Mouse (Mus musculus): ENCODE results near the gene Hspa1b. TPM values are rescaled to one million over a fixed set of nuclear protein-coding genes. Genes with fewer than 3 reads are reported as not detected.
"Not testable (repeated sequence)": the region's sequence is repeated elsewhere in the genome, so short reads cannot be mapped to it uniquely, and the experiment has no call there.

Hspa1b gene
- polyA plus RNA-seq, 1 experiment: 17.1 TPM

- no peak overlapping the region for H3K27ac ChIP-seq (ENCODE audit: insufficient read depth, low read depth, low read length)
- no peaks in the 10 kb centered on the region for H3K4me1 ChIP-seq (ENCODE audit: control insufficient read depth, insufficient read depth, insufficient read length, low read length)
- no peak overlapping the region for H3K4me3 ChIP-seq (ENCODE audit: low read depth, low read length)
- no peaks in the 10 kb centered on the region for H3K36me3 ChIP-seq (ENCODE audit: control insufficient read depth, insufficient read depth, low read length)
- no peak for TF ChIP-seq POLR2A (IDR thresholded peaks at IDR 0.05; ENCODE audit: low read depth, low read length)
- WGBS: 35% methylated on average over 5 of the region's 5 CpGs
- peaks cover 5% of the 10 kb centered on the region; the same call in 1 of the 2 replicates for H3K27me3 ChIP-seq (ENCODE audit: control insufficient read depth, insufficient read depth, low read length)
Observed at GRCm38 (mm10) chr17:34965627-34966026, 6.6 kb upstream of the Hspa1b start.

DNA sequence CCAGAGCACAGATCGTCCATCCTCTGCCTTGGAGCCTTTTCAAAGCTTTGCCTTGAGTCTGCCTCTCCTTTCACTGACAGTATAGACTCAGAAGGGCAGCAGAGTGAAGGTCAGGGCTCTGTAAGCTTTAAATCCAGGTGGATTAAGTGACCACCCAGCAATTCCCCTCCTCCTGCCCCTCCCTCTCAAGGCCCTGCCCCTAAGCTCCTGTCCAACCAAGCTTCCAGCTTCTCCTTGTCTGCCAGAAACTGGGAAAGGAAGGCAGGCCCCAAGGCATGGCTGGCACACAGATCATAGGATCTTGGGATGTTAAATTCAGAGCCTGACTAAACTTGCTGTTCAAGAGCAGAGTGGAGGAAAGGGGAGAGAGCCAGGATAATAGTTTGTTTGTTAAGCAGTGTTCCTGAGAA, 5.6 kb upstream of the Hspa1b start:
- WGBS: 33% methylated on average over 1 of the region's 1 CpGs
- no peak overlapping the region for H3K4me3 ChIP-seq (ENCODE audit: low read depth, low read length)
- H3K27ac ChIP-seq (ENCODE audit: insufficient read depth, low read depth, low read length): no peak overlapping the region

DNA sequence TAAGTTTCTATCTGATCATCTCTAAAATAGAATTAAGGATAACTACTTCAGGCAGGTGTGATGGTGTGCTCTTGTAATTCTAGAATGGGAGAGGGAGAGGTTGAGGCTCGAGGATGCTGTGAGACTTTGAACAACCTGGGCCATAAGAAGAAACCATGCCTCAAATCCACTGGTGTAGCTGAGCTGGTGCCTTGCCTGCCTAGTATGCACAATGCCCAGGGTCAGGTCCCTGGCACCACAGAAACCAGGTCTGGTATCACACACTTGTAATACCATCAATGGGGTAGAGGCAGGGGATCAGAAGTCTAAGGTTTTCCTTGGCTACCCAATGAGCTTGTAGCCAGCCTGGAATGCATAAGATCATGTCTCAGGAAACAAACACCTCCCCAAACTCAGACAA, 3.8 kb upstream of the Hspa1b start:
- H3K27ac ChIP-seq (ENCODE audit: insufficient read depth, low read depth, low read length): no peak overlapping the region; the same call in 1 of the 2 replicates
- 65% methylated on average over 1 of the region's 1 CpGs for WGBS
- H3K4me1 ChIP-seq (ENCODE audit: control insufficient read depth, insufficient read depth, insufficient read length, low read length): no peaks in the 10 kb centered on the region
- TF ChIP-seq POLR2A (IDR thresholded peaks at IDR 0.05; ENCODE audit: low read depth, low read length) (no peak), CTCF (IDR thresholded peaks at IDR 0.05; ENCODE audit: extremely low read depth, insufficient read length, insufficient replicate concordance, low read depth, low read length) (no peak)
- no peaks in the 10 kb centered on the region for H3K27me3 ChIP-seq (ENCODE audit: control insufficient read depth, insufficient read depth, low read length)
- H3K36me3 ChIP-seq (ENCODE audit: control insufficient read depth, insufficient read depth, low read length): no peaks in the 10 kb centered on the region
- no peak overlapping the region for H3K4me3 ChIP-seq (ENCODE audit: low read depth, low read length)

More for the DNA sequence above, 5.6 kb upstream of the Hspa1b start:
- no peaks in the 10 kb centered on the region for H3K36me3 ChIP-seq (ENCODE audit: control insufficient read depth, insufficient read depth, low read length)
- TF ChIP-seq POLR2A (IDR thresholded peaks at IDR 0.05; ENCODE audit: low read depth, low read length) (no peak), CTCF (IDR thresholded peaks at IDR 0.05; ENCODE audit: extremely low read depth, insufficient read length, insufficient replicate concordance, low read depth, low read length) (no peak)
- H3K4me1 ChIP-seq (ENCODE audit: control insufficient read depth, insufficient read depth, insufficient read length, low read length): no peaks in the 10 kb centered on the region
- H3K27me3 ChIP-seq (ENCODE audit: control insufficient read depth, insufficient read depth, low read length): peaks cover 5% of the 10 kb centered on the region; the same call in 1 of the 2 replicates

GRCm38 (mm10) chr17:34962125-34962524, 3.1 kb upstream of the Hspa1b start:
- TF ChIP-seq POLR2A (IDR thresholded peaks at IDR 0.05; ENCODE audit: low read depth, low read length) (no peak), CTCF (IDR thresholded peaks at IDR 0.05; ENCODE audit: extremely low read depth, insufficient read length, insufficient replicate concordance, low read depth, low read length) (no peak)
- H3K27ac ChIP-seq (ENCODE audit: insufficient read depth, low read depth, low read length): peak overlapping the region; percentile 32; the same call in 1 of the 2 replicates

GRCm38 (mm10) chr17:34960702-34961493, 1.9 kb upstream of the Hspa1b start:
- Histone ChIP-seq H3K27me3 (ENCODE audit: control insufficient read depth, insufficient read depth, low read length) (no peaks in the 10 kb centered on the region), H3K4me1 (ENCODE audit: control insufficient read depth, insufficient read depth, insufficient read length, low read length) (0 out of 2 replicates have a peak, but pooled peaks cover 2% of the 10 kb centered on the region), H3K4me3 (ENCODE audit: low read depth, low read length) (no peak overlapping the region), H3K36me3 (ENCODE audit: control insufficient read depth, insufficient read depth, low read length) (no peaks in the 10 kb centered on the region), H3K27ac (ENCODE audit: insufficient read depth, low read depth, low read length) (peak overlapping the region; percentile 80)
- TF ChIP-seq CTCF (IDR thresholded peaks at IDR 0.05; ENCODE audit: extremely low read depth, insufficient read length, insufficient replicate concordance, low read depth, low read length) (no peak), POLR2A (IDR thresholded peaks at IDR 0.05; ENCODE audit: low read depth, low read length) (no peak)

More at GRCm38 (mm10) chr17:34962125-34962524, 3.1 kb upstream of the Hspa1b start:
- no peaks in the 10 kb centered on the region for H3K4me1 ChIP-seq (ENCODE audit: control insufficient read depth, insufficient read depth, insufficient read length, low read length)
- no peak overlapping the region for H3K4me3 ChIP-seq (ENCODE audit: low read depth, low read length)
- no peaks in the 10 kb centered on the region for H3K36me3 ChIP-seq (ENCODE audit: control insufficient read depth, insufficient read depth, low read length)
- H3K27me3 ChIP-seq (ENCODE audit: control insufficient read depth, insufficient read depth, low read length): no peaks in the 10 kb centered on the region
- 47% methylated on average over 3 of the region's 3 CpGs for WGBS

DNA sequence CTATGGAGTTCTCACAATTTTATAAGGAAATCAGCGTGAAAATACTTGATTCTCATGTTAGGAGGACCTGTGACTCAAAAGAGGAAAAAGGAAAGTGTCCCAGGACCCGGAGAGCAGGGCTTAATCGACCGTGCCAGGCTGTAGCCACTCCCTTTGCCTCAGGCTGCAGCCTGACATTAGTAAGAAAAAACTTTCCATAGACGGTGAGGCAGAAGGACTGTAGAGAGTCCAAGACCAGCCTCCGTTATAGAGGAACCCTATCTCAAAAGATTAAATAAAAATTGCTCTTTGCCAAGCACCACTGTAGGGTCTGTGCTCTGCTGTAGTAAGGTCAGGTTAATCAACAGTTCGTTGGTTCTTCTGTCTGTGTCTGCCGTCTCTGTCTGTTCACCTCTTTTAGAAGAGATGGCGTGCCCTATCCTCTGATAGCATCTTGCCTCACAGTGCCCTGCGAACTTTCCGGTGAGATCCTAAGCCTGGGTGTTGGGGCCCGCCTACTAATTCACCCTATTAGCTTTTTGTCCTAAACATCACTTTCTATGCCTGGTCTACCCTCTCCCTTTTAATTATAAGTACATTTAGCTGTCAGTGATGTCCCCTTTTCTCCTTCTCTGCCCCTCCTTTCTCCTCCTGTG, 960 bp upstream of the Hspa1b start:
- TF ChIP-seq POLR2A (IDR thresholded peaks at IDR 0.05; ENCODE audit: low read depth, low read length): no peak
- no peak for TF ChIP-seq CTCF (IDR thresholded peaks at IDR 0.05; ENCODE audit: extremely low read depth, insufficient read length, insufficient replicate concordance, low read depth, low read length)
- Histone ChIP-seq H3K36me3 (ENCODE audit: control insufficient read depth, insufficient read depth, low read length) (no peaks in the 10 kb centered on the region), H3K4me1 (ENCODE audit: control insufficient read depth, insufficient read depth, insufficient read length, low read length) (0 out of 2 replicates have a peak, but pooled peaks cover 2% of the 10 kb centered on the region), H3K27ac (ENCODE audit: insufficient read depth, low read depth, low read length) (peak overlapping the region; percentile 96), H3K27me3 (ENCODE audit: control insufficient read depth, insufficient read depth, low read length) (no peaks in the 10 kb centered on the region), H3K4me3 (ENCODE audit: low read depth, low read length) (peak overlapping the region; percentile 77)
- WGBS: 7% methylated on average over 12 of the region's 12 CpGs

DNA sequence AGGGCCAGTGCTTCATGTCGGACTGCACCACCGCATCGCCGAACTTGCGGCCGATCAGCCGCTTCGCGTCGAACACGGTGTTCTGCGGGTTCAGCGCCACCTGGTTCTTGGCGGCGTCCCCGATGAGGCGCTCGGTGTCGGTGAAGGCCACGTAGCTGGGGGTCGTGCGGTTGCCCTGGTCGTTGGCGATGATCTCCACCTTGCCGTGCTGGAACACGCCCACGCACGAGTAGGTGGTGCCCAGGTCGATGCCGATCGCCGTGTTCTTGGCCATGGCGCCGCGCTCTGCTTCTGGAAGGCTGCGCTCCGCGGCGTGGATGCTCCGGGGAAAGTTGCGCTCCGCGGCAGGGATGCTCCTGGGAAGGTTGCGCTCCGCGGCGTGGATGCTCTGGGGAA, 306 bp downstream of the Hspa1b start:
- not testable (repeated sequence) for H3K27me3 ChIP-seq (ENCODE audit: control insufficient read depth, insufficient read depth, low read length); H3K36me3 ChIP-seq (ENCODE audit: control insufficient read depth, insufficient read depth, low read length); H3K27ac ChIP-seq (ENCODE audit: insufficient read depth, low read depth, low read length); H3K4me1 ChIP-seq (ENCODE audit: control insufficient read depth, insufficient read depth, insufficient read length, low read length)
- 1% methylated on average over 37 of the region's 47 CpGs for WGBS
- peak overlapping the region; percentile 62 for H3K4me3 ChIP-seq (ENCODE audit: low read depth, low read length)

DNA sequence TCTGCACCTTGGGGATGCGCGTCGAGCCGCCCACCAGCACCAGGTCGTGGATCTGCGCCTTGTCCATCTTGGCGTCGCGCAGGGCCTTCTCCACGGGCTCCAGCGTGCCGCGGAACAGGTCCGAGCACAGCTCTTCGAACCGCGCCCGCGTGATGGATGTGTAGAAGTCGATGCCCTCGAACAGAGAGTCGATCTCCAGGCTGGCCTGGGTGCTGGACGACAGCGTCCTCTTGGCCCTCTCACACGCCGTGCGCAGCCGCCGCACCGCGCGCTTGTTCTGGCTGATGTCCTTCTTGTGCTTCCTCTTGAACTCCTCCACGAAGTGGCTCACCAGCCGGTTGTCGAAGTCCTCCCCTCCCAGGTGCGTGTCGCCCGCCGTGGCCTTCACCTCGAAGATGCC, 1.1 kb downstream of the Hspa1b start:
- not testable (repeated sequence) for H3K27ac ChIP-seq (ENCODE audit: insufficient read depth, low read depth, low read length); H3K36me3 ChIP-seq (ENCODE audit: control insufficient read depth, insufficient read depth, low read length); H3K4me1 ChIP-seq (ENCODE audit: control insufficient read depth, insufficient read depth, insufficient read length, low read length); H3K27me3 ChIP-seq (ENCODE audit: control insufficient read depth, insufficient read depth, low read length)
- H3K4me3 ChIP-seq (ENCODE audit: low read depth, low read length): peak overlapping the region; percentile 24; the same call in 1 of the 2 replicates
- WGBS: 17% methylated on average over 30 of the region's 40 CpGs

DNA sequence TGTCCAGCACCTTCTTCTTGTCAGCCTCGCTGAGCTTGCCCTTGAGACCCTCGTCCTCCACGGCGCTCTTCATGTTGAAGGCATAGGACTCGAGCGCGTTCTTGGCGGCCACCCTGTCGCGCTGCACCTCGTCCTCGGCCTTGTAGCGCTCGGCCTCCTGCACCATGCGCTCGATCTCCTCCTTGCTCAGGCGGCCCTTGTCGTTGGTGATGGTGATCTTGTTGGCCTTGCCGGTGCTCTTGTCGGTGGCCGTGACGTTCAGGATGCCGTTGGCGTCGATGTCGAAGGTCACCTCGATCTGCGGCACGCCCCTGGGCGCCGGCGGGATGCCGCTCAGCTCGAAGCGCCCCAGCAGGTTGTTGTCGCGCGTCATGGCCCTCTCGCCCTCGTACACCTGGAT, 1.7 kb downstream of the Hspa1b start:
- not testable (repeated sequence) for H3K36me3 ChIP-seq (ENCODE audit: control insufficient read depth, insufficient read depth, low read length); H3K27me3 ChIP-seq (ENCODE audit: control insufficient read depth, insufficient read depth, low read length); H3K27ac ChIP-seq (ENCODE audit: insufficient read depth, low read depth, low read length); H3K4me1 ChIP-seq (ENCODE audit: control insufficient read depth, insufficient read depth, insufficient read length, low read length)
- 9% methylated on average over 36 of the region's 40 CpGs for WGBS
- peak overlapping the region; percentile 43 for H3K4me3 ChIP-seq (ENCODE audit: low read depth, low read length)

Measured in small intestine, adult 2 months (tissue).